Mouse (Mus musculus) stomach, postnatal 0 days (tissue): ENCODE data around the gene Castor1.

Experiments used
- CTCF ChIP-seq: IDR thresholded peaks from 2 replicates; pipeline ENCODE4 v1.5.1; 2016; ENCODE audit warnings: antibody characterized with exemption, low read depth, mild to moderate bottlenecking, moderate library complexity
- EP300 ChIP-seq: optimal IDR thresholded peaks from 2 replicates; pipeline ENCODE3; 2016; ENCODE audit warnings: antibody characterized with exemption

DNA sequence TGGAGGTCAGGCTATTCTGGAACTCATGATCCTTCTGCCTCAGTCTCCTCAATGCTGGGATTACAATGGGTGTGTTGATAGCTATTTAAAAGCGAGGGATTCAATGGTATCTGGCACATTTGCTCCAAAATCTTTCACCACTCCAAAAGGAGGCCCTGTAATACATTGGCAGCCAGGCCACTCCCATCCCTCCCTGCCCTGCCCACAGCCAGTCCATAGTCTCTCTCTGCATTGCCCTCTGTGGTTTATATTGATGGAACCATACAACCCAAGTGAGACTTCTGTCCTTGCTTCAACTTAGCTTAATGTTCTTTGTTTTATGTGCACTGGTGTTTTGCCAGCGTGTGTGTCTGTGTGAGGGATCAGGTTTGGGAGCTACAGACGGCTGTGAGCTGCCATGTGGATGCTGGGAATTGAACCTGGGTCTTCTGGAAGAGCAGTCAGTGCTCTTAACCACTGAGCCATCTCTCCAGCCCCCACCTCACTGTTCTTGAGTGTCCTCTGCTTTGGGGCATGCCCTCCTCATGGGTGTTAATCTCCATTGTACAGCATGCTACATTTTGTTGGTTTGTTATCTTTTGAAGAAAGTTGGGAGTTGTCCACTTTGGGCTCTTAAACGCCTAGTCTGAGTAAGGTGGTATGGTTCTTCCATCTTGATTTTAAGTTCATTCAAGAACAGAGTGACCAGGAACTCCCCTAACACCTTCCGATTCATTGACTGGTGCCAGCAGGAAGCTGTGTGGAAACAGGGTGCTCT lies 8.7 kb downstream of the Castor1 start:
- TF ChIP-seq CTCF (no peak), EP300 (no peak)
